Mouse (Mus musculus) liver, adult 2 months (tissue): Measurements from ENCODE around the gene E430018J23Rik. TPM values are rescaled to one million over a fixed set of nuclear protein-coding genes. Genes with fewer than 3 reads are reported as not detected.
"Not testable (repeated sequence)": the region's sequence is repeated elsewhere in the genome, so short reads cannot be mapped to it uniquely, and the experiment has no call there.

ENCODE experiments used
- DNase-seq: peaks from one replicate; pipeline ENCODE4 v3.0.0-alpha.2; 2011; ENCODE audit warnings: low read depth, low spot score; ENCODE audit errors: extremely low read depth
- H3K27ac ChIP-seq: fragments of 200-500 bp; replicated peaks from 2 replicates; pipeline ENCODE4 v1.5.1; 2012; ENCODE audit warnings: low read depth, mild to moderate bottlenecking, control low read depth, inconsistent platforms, low read length; ENCODE audit not compliant: insufficient read depth
- H3K27me3 ChIP-seq: fragments of 200-500 bp; 2 replicates; pipeline ENCODE4 v1.6.1; 2012; ENCODE audit warnings: mild to moderate bottlenecking, moderate library complexity, low read length, inconsistent platforms; ENCODE audit not compliant: control insufficient read depth, insufficient read depth
- H3K36me3 ChIP-seq: fragments of 200-500 bp; 2 replicates; pipeline ENCODE4 v1.6.1; 2012; ENCODE audit warnings: low read length, inconsistent platforms; ENCODE audit not compliant: control insufficient read depth, insufficient read depth
- H3K4me1 ChIP-seq: fragments of 200-500 bp; 2 replicates; pipeline ENCODE4 v1.6.1; 2011; ENCODE audit warnings: low read length; ENCODE audit not compliant: control insufficient read depth, insufficient read depth
- H3K4me3 ChIP-seq: fragments of 200-500 bp; 2 replicates; pipeline ENCODE4 v1.5.1; 2011; ENCODE audit warnings: low read depth, mild to moderate bottlenecking, control low read depth, low read length, moderate library complexity; ENCODE audit not compliant: insufficient read depth
- H3K79me2 ChIP-seq: fragments of 200-500 bp; 2 replicates; pipeline ENCODE4 v1.6.1; 2012; ENCODE audit warnings: inconsistent platforms, mild to moderate bottlenecking, low read length, moderate library complexity; ENCODE audit not compliant: control insufficient read depth, insufficient read depth
- H3K9ac ChIP-seq: fragments of 200-500 bp; 2 replicates; pipeline ENCODE4 v1.6.1; 2012; ENCODE audit warnings: low read depth, mild to moderate bottlenecking, control low read depth, inconsistent platforms, low read length
- CTCF ChIP-seq: fragments of 200-500 bp; IDR thresholded peaks from 2 replicates; pipeline ENCODE4 v1.5.1; 2011; ENCODE audit warnings: low read depth, low read length, control low read depth
- POLR2A ChIP-seq: fragments of 200-500 bp; IDR thresholded peaks from 2 replicates; pipeline ENCODE4 v1.6.1; 2011; ENCODE audit warnings: low read length, control low read depth; ENCODE audit not compliant: insufficient read depth; ENCODE audit errors: extremely low read depth
- WGBS: fragments of 180-500 bp; shearing (Covaris S2); methylation state at CpG from one replicate; pipeline ENCODE4 v1.1.7; 2018; 5-methylcytosine and 5-hydroxymethylcytosine counted together
- polyA plus RNA-seq: library from polyadenylated mRNA; depleted of rRNA; stranded (reverse); fragments of >200 nt; gene quantifications from 2 replicates; pipeline ENCODE4 v1.2.3, GENCODE M21; 2012; rRNA removed
- total RNA-seq: library from RNA; depleted of rRNA; stranded (reverse); fragments of >200 nt; gene quantifications from 2 replicates; pipeline ENCODE4 v1.2.3, GENCODE M21; 2014; rRNA removed

The E430018J23Rik gene
- total and polyA plus RNA-seq, 2 experiments = 4.9 to 7.7 TPM

GRCm38 (mm10) chr7:127342332-127342731 lies 51.1 kb downstream of the E430018J23Rik start:
- no peak for TF ChIP-seq POLR2A
- 0 out of 2 replicates have a peak, but pooled peaks have one; percentile 10 for TF ChIP-seq CTCF
- Histone ChIP-seq H3K79me2 (peaks cover 13% of the 10 kb centered on the region; the same call in 1 of the 2 replicates), H3K27me3 (no peaks in the 10 kb centered on the region), H3K4me1 (peaks cover 13% of the 10 kb centered on the region), H3K27ac (no peak overlapping the region), H3K36me3 (no peaks in the 10 kb centered on the region), H3K4me3 (no peak overlapping the region), H3K9ac (no peak overlapping the region)
- DNase-seq = peak; percentile 29
- WGBS = 30% methylated on average over 4 of the region's 4 CpGs

GRCm38 (mm10) chr7:127341861-127342260 lies 51.6 kb downstream of the E430018J23Rik start:
- not testable (repeated sequence) for DNase-seq
- peak overlapping the region; percentile 3; the same call in 1 of the 2 replicates for H3K27ac ChIP-seq

GRCm38 (mm10) chr7:127341356-127341755 lies 52.1 kb downstream of the E430018J23Rik start:
- WGBS = 19% methylated on average over 8 of the region's 8 CpGs
- peak overlapping the region; percentile 3; the same call in 1 of the 2 replicates for H3K27ac ChIP-seq

More at GRCm38 (mm10) chr7:127341861-127342260, 51.6 kb downstream of the E430018J23Rik start:
- H3K27me3 ChIP-seq, H3K4me3 ChIP-seq, H3K9ac ChIP-seq, H3K36me3 ChIP-seq: not testable (repeated sequence)
- Histone ChIP-seq H3K79me2 (peaks cover 13% of the 10 kb centered on the region; the same call in 1 of the 2 replicates), H3K4me1 (peaks cover 13% of the 10 kb centered on the region)
- 85% methylated on average over 6 of the region's 6 CpGs for whole genome bisulfite sequencing

More at GRCm38 (mm10) chr7:127341356-127341755, 52.1 kb downstream of the E430018J23Rik start:
- Histone ChIP-seq H3K36me3 (no peaks in the 10 kb centered on the region), H3K79me2 (peaks cover 13% of the 10 kb centered on the region; the same call in 1 of the 2 replicates), H3K9ac (no peak overlapping the region), H3K27me3 (no peaks in the 10 kb centered on the region), H3K4me1 (peaks cover 11% of the 10 kb centered on the region), H3K4me3 (no peak overlapping the region)
- DNase-seq = peak; percentile 89
- TF ChIP-seq POLR2A (no peak), CTCF (no peak)

Other genes with a start within 250 kb of the E430018J23Rik start
- 12.4 and 12.6 TPM in 2 replicates for gene Cd2bp2, start 197.6 kb downstream of the E430018J23Rik start, total RNA-seq
- 10.1 and 11.8 TPM in 2 replicates for gene Cd2bp2, start 197.6 kb downstream of the E430018J23Rik start, polyA plus RNA-seq
- gene Tbc1d10b, start 185.2 kb downstream of the E430018J23Rik start, total RNA-seq = 5.3 and 7.0 TPM in 2 replicates
- gene Tbc1d10b, start 185.2 kb downstream of the E430018J23Rik start, polyA plus RNA-seq = 7.3 and 9.5 TPM in 2 replicates
- gene Mylpf, start 184.7 kb downstream of the E430018J23Rik start, total RNA-seq = 1.5 and 8.6 TPM in 2 replicates
- gene Mylpf, start 184.7 kb downstream of the E430018J23Rik start, polyA plus RNA-seq = 0.71 and 0.93 TPM in 2 replicates
- gene Zfp553, start 160.6 kb downstream of the E430018J23Rik start, total RNA-seq = 2.3 and 2.9 TPM in 2 replicates
- gene Zfp553, start 160.6 kb downstream of the E430018J23Rik start, polyA plus RNA-seq = 3.5 and 4.5 TPM in 2 replicates
- 1.4 and 1.5 TPM in 2 replicates for gene Sept1, start 160.5 kb downstream of the E430018J23Rik start, total RNA-seq
- 3.5 and 4.0 TPM in 2 replicates for gene Sept1, start 160.5 kb downstream of the E430018J23Rik start, polyA plus RNA-seq
- gene Zfp771, start 149.4 kb downstream of the E430018J23Rik start, total RNA-seq = 19.6 and 30.1 TPM in 2 replicates
- 52.8 and 57.7 TPM in 2 replicates for gene Zfp771, start 149.4 kb downstream of the E430018J23Rik start, polyA plus RNA-seq
- 61.5 and 70.2 TPM in 2 replicates for gene Dctpp1, start 132.9 kb downstream of the E430018J23Rik start, total RNA-seq
- gene Dctpp1, start 132.9 kb downstream of the E430018J23Rik start, polyA plus RNA-seq = 70.7 and 73.4 TPM in 2 replicates
- 939 and 948 TPM in 2 replicates for gene Sephs2, start 119.6 kb downstream of the E430018J23Rik start, total RNA-seq
- 388 and 524 TPM in 2 replicates for gene Sephs2, start 119.6 kb downstream of the E430018J23Rik start, polyA plus RNA-seq
- gene Itgal, start 97.4 kb downstream of the E430018J23Rik start, total RNA-seq = 4.3 and 5.2 TPM in 2 replicates
- gene Itgal, start 97.4 kb downstream of the E430018J23Rik start, polyA plus RNA-seq = 3.9 and 6.8 TPM in 2 replicates
- 7.7 and 9.5 TPM in 2 replicates for gene Zfp768, start 48.0 kb downstream of the E430018J23Rik start, total RNA-seq
- 21.2 and 28.0 TPM in 2 replicates for gene Zfp768, start 48.0 kb downstream of the E430018J23Rik start, polyA plus RNA-seq
- gene Zfp747, start 17.6 kb downstream of the E430018J23Rik start, total RNA-seq = 3.6 and 3.7 TPM in 2 replicates
- 3.0 and 4.0 TPM in 2 replicates for gene Zfp747, start 17.6 kb downstream of the E430018J23Rik start, polyA plus RNA-seq
- gene 9130019O22Rik, start 6.5 kb downstream of the E430018J23Rik start, total RNA-seq = 2.0 and 2.3 TPM in 2 replicates
- 1.6 and 2.0 TPM in 2 replicates for gene 9130019O22Rik, start 6.5 kb downstream of the E430018J23Rik start, polyA plus RNA-seq
- gene Zfp764, start 13.2 kb upstream of the E430018J23Rik start, total RNA-seq = 1.8 and 2.5 TPM in 2 replicates
- 1.3 and 1.8 TPM in 2 replicates for gene Zfp764, start 13.2 kb upstream of the E430018J23Rik start, polyA plus RNA-seq
- 2.9 and 3.0 TPM in 2 replicates for gene Zfp688, start 28.4 kb upstream of the E430018J23Rik start, total RNA-seq
- gene Zfp688, start 28.4 kb upstream of the E430018J23Rik start, polyA plus RNA-seq = 8.5 and 9.4 TPM in 2 replicates
- 0.47 and 0.74 TPM in 2 replicates for gene Zfp689, start 55.5 kb upstream of the E430018J23Rik start, total RNA-seq
- gene Zfp689, start 55.5 kb upstream of the E430018J23Rik start, polyA plus RNA-seq = 0.92 and 1.9 TPM in 2 replicates
- 8.3 and 9.5 TPM in 2 replicates for gene Prr14, start 66.0 kb upstream of the E430018J23Rik start, total RNA-seq
- 41.5 and 44.6 TPM in 2 replicates for gene Prr14, start 66.0 kb upstream of the E430018J23Rik start, polyA plus RNA-seq
- 3.6 and 6.4 TPM in 2 replicates for gene Fbrs, start 85.6 kb upstream of the E430018J23Rik start, total RNA-seq
- gene Fbrs, start 85.6 kb upstream of the E430018J23Rik start, polyA plus RNA-seq = 9.5 and 11.8 TPM in 2 replicates
- 10.9 and 13.8 TPM in 2 replicates for gene Srcap, start 118.4 kb upstream of the E430018J23Rik start, total RNA-seq
- 8.9 and 9.6 TPM in 2 replicates for gene Srcap, start 118.4 kb upstream of the E430018J23Rik start, polyA plus RNA-seq
- 4.6 and 7.7 TPM in 2 replicates for gene Gm42715, start 126.0 kb upstream of the E430018J23Rik start, total RNA-seq
- 5.9 and 7.5 TPM in 2 replicates for gene Gm42715, start 126.0 kb upstream of the E430018J23Rik start, polyA plus RNA-seq
- 2.7 and 2.8 TPM in 2 replicates for gene Tmem265, start 167.8 kb upstream of the E430018J23Rik start, total RNA-seq
- 0.20 TPM in 1 of 2 replicates, not detected in the other for gene Tmem265, start 167.8 kb upstream of the E430018J23Rik start, polyA plus RNA-seq
- 20.1 and 22.2 TPM in 2 replicates for gene Phkg2, start 179.7 kb upstream of the E430018J23Rik start, total RNA-seq
- 33.4 and 40.5 TPM in 2 replicates for gene Phkg2, start 179.7 kb upstream of the E430018J23Rik start, polyA plus RNA-seq
- gene Ccdc189, start 195.0 kb upstream of the E430018J23Rik start, total RNA-seq = 1.5 and 1.9 TPM in 2 replicates
- gene Ccdc189, start 195.0 kb upstream of the E430018J23Rik start, polyA plus RNA-seq = 1.3 and 1.7 TPM in 2 replicates
- gene Rnf40, start 195.1 kb upstream of the E430018J23Rik start, total RNA-seq = 14.5 and 18.3 TPM in 2 replicates
- 12.4 and 13.6 TPM in 2 replicates for gene Rnf40, start 195.1 kb upstream of the E430018J23Rik start, polyA plus RNA-seq
- 5.0 and 7.0 TPM in 2 replicates for gene Zfp629, start 222.2 kb upstream of the E430018J23Rik start, total RNA-seq
- gene Zfp629, start 222.2 kb upstream of the E430018J23Rik start, polyA plus RNA-seq = 4.8 and 5.8 TPM in 2 replicates